Mouse (Mus musculus) bone marrow, adult 2 months (tissue): ENCODE results near the gene Atp2a2. TPM values are rescaled to one million over a fixed set of nuclear protein-coding genes. Genes with fewer than 3 reads are reported as not detected.
"Not testable (repeated sequence)": the region's sequence is repeated elsewhere in the genome, so short reads cannot be mapped to it uniquely, and the experiment has no call there.

ENCODE experiments used
- H3K27ac ChIP-seq: fragments of 200-500 bp; 2 replicates; pipeline ENCODE4 v1.5.1; 2012; ENCODE audit warnings: low read depth, mild to moderate bottlenecking, control low read depth, inconsistent platforms, low read length; ENCODE audit not compliant: control insufficient read depth, poor library complexity, insufficient read depth
- H3K4me1 ChIP-seq: fragments of 200-500 bp; 2 replicates; pipeline ENCODE4 v1.6.1; 2011; ENCODE audit warnings: low read length; ENCODE audit not compliant: control insufficient read depth, insufficient read depth
- H3K4me3 ChIP-seq: fragments of 200-500 bp; replicated peaks from 2 replicates; pipeline ENCODE3; 2011; ENCODE audit warnings: mild to moderate bottlenecking, low read depth, low read length, control low read depth; ENCODE audit not compliant: control insufficient read depth
- CTCF ChIP-seq: fragments of 200-500 bp; IDR thresholded peaks from 2 replicates; pipeline ENCODE4 v1.5.1; 2011; ENCODE audit warnings: low read length, control low read depth; ENCODE audit not compliant: control insufficient read depth, insufficient read depth
- POLR2A ChIP-seq: fragments of 200-500 bp; IDR thresholded peaks from 2 replicates; pipeline ENCODE4 v1.6.1; 2011; ENCODE audit warnings: low read depth, mild to moderate bottlenecking, control low read depth, low read length, borderline replicate concordance; ENCODE audit not compliant: control insufficient read depth
- WGBS: fragments of 180-500 bp; shearing (Covaris S2); methylation state at CpG from one replicate; pipeline ENCODE4 v1.1.7; 2018; 5-methylcytosine and 5-hydroxymethylcytosine counted together
- polyA plus RNA-seq: library from polyadenylated mRNA; stranded (reverse); fragments of >200 nt; gene quantifications from 2 replicates; pipeline ENCODE4 v1.2.4, GENCODE M21; 2011; ENCODE audit warnings: low replicate concordance; ENCODE audit not compliant: missing spikeins, insufficient read depth, insufficient read length

The Atp2a2 gene
- polyA plus RNA-seq, 1 experiment: 35.8 TPM

DNA sequence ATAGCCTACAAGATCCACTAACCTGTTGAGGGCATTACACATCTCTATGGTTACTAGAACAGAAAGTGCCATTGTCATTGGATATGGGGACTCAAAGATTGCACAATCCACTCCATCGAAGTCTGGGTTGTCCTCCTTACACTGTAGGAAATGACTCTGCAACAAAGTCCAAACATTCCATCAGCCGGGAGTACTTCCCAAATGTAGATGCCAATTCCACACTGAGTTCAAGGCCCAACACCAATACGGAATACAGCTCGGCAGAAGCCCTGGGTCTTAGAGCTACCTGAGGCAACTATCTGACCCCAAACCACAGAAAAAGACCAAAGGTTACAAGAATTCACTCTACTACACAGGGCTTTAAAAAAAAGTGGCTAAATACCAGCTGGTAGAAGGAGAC, 44.0 kb downstream of the Atp2a2 start:
- Histone ChIP-seq H3K27ac (no peak overlapping the region), H3K4me1 (no peaks in the 10 kb centered on the region; the same call in 1 of the 2 replicates), H3K4me3 (peak overlapping the region; percentile 18)
- WGBS: 71% methylated on average over 4 of the region's 4 CpGs
- TF ChIP-seq CTCF (no peak), POLR2A (no peak)

DNA sequence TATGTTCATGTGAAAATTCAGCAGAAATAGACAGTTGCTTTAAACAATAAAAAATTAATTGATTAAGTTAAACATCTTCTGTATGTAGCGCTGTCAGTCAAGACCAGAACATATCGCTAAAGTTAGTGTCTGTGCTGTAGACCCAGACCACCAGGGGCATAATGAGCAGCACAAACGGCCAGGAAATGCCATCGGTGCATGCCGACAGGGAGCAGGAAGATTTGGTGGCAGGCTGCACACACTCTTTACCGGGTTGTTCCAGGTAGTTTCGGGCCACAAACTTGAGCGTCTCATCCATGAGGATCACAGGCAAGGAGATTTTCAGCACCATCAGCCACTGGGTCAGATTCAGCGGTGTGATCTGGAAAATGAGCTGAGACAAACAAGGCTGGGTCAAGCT, 45.0 kb downstream of the Atp2a2 start:
- WGBS: 90% methylated on average over 9 of the region's 9 CpGs
- not testable (repeated sequence) for H3K27ac ChIP-seq, H3K4me3 ChIP-seq, H3K4me1 ChIP-seq

DNA sequence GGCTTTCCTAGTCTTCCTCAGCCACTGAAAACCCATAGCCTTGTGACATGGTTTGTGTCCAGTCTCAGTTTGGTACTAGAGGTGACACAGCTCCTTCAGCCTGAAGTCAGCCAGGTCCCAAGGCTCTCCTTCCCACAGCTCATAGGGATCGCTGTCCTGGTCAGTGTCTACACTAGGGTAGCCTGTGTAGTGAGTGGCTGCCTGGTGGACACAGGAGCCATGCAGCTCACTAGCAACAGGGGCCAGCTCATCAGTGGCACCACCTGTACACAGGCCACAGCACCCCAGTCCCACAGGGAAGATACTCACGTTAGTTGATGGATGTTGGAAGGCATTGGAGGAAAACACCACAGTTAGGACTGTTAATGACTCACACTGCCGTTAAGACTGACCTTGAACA, 46.4 kb downstream of the Atp2a2 start:
- Histone ChIP-seq H3K27ac (no peak overlapping the region), H3K4me1 (no peaks in the 10 kb centered on the region; the same call in 1 of the 2 replicates), H3K4me3 (no peak overlapping the region)
- no peak for TF ChIP-seq POLR2A
- no peak for TF ChIP-seq CTCF
- WGBS: 93% methylated on average over 3 of the region's 3 CpGs

DNA sequence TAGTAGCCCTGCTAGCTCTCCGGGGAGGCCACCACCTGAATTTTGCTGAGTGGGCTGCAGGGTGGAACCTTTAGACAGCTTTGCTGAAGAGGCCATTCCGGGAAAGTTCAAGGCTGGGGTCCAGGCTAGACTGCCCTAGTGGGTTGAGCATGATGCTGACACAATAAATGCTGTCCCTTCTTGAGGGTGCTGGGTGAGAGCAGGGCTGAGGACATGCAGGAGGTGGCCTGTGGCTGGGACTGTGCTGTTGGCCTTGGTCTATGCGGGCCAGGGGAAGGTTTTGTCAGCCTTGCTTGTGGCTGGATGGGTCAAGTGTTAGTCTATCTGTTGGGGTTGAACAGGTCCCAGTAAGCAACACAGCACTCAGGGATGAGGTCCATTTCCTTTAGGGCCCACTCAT, 47.1 kb downstream of the Atp2a2 start:
- peak overlapping the region; percentile 64; the same call in 1 of the 2 replicates for H3K27ac ChIP-seq
- H3K4me1 ChIP-seq: no peaks in the 10 kb centered on the region; the same call in 1 of the 2 replicates
- H3K4me3 ChIP-seq: no peak overlapping the region
- no peak for TF ChIP-seq POLR2A
- no peak for TF ChIP-seq CTCF
- 95% methylated on average over 3 of the region's 3 CpGs for WGBS

DNA sequence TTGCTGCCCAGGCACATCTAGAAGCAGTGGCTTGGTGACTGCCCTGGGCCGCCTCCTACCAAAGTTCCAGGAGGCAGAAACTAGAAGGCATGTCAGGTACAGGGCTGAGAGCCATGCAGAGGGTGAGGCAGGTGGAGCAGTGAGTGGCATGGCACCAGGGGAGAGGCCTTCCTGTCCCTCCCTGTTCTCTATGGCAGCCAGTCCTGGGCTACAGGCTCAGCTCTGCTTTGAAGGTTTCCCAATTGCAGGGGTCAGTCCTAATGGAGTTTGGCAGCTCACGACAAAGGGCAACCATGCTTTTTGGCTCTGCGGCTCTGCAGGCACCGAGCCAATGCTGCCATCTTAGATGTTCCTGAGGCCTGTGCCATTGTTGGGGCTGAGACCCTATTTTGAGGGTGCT, 47.6 kb downstream of the Atp2a2 start:
- 91% methylated on average over 4 of the region's 4 CpGs for WGBS
- TF ChIP-seq CTCF (no peak), POLR2A (no peak)
- Histone ChIP-seq H3K4me3 (peak overlapping the region; percentile 12), H3K27ac (peak overlapping the region; percentile 64), H3K4me1 (no peaks in the 10 kb centered on the region; the same call in 1 of the 2 replicates)

DNA sequence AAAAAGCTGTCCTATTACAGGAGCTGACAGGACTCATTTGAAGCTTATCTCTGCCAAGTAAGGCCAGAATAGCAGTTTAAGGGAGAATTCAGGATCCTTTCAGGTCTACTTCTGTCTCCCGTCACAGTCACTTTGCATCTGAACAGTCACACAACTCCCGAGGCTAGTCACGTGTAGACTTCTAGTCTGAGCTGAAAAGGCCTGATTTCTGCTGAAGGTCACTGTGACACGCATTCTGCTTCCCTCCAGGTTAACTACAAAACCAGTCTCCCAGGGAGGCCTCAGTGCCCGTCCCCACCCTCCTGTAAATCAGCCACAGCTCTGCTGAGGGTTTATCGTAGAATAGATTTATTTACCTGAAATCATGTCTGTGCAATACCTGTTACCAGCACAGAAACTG, 48.8 kb downstream of the Atp2a2 start:
- Histone ChIP-seq H3K4me1 (no peaks in the 10 kb centered on the region; the same call in 1 of the 2 replicates), H3K27ac (no peak overlapping the region), H3K4me3 (no peak overlapping the region)
- no peak for TF ChIP-seq CTCF
- 89% methylated on average over 6 of the region's 6 CpGs for WGBS

DNA sequence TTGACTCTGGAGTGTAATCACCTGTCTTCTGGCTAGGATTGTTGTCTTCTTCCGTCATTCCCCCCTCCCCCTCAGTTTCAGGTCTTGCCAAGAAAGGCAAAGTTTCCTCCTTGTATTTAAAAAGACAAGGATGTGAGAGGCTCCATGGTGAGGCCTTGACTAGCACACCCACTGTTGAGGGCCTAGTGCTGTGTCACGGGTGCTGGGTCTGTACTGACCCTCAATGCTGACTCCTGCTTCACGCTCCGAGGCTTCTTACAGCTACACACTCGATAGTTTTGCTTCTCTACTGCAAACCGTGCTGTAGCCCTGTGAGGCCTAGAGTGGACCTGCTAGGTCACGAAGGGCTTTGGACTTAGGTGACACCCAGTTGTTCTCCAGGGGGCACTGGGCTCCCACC, 49.8 kb downstream of the Atp2a2 start:
- WGBS: 84% methylated on average over 7 of the region's 7 CpGs
- TF ChIP-seq CTCF: no peak
- no peak for TF ChIP-seq POLR2A
- H3K27ac ChIP-seq: no peak overlapping the region
- H3K4me3 ChIP-seq: no peak overlapping the region
- no peaks in the 10 kb centered on the region; the same call in 1 of the 2 replicates for H3K4me1 ChIP-seq

DNA sequence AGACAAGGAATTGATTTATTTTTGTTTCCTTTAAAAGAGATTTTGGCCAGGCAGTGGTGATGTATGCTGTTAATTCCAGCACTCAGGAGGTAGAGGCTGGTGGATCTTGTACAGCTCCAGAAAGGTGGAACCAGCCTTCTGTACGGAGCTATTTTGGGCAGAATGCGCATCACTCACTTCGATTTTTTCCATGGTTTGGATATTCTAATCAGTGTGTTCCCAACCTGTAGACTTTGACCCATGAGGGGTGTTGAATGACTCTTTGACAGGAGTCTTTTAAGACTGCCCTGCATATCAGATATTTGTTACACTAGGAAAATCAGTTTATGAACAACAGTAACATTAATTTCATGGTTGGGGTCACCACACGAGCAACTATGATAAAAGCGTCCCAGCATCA, 50.7 kb downstream of the Atp2a2 start:
- no peaks in the 10 kb centered on the region; the same call in 1 of the 2 replicates for H3K4me1 ChIP-seq
- H3K4me3 ChIP-seq: no peak overlapping the region
- no peak overlapping the region for H3K27ac ChIP-seq
- TF ChIP-seq POLR2A (no peak), CTCF (no peak)
- 86% methylated on average over 5 of the region's 5 CpGs for WGBS

DNA sequence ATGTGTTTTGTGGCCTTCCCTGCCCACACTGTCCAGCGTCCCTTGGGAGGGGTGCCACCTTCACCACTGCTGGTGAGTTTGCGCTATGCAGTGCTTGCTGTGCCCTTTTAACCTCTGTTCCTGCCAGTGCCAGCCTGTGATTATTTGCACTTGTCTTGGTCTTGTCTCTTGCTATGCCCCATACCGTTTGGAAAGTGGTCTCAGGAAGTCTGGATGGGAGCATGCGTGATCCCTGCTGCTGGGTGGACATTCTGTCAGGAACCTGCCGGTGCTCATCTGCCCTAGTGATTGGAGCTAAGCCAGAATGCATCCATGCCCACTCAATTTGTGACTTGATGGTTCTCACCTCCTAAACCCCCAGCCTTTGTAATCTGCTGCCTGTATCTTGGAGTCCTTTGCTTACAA, 51.1 kb downstream of the Atp2a2 start:
- Histone ChIP-seq H3K4me3 (no peak overlapping the region), H3K4me1 (no peaks in the 10 kb centered on the region; the same call in 1 of the 2 replicates), H3K27ac (no peak overlapping the region)
- TF ChIP-seq POLR2A (no peak), CTCF (no peak)
- WGBS: 76% methylated on average over 5 of the region's 5 CpGs

DNA sequence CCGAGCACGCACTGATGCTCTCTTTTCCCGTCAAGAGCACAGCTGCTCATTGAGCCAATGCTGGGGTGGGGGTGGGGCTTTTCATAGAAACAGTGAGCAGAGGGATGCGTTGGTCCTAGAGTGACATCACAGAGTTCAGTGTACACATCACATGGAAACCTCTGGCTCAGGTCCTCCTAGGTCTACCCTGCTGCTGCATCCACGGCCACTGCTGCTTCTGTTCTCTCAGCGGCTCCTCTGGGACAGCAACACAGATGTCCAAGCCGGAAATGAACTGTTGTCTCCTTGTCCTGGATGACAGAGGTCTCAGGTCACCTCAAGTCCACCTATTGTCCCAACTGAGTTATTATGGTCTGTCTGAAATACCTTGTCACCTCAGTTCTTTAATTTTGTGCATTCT, 52.1 kb downstream of the Atp2a2 start:
- H3K4me3 ChIP-seq: no peak overlapping the region
- TF ChIP-seq POLR2A (no peak), CTCF (no peak)
- H3K27ac ChIP-seq: no peak overlapping the region
- H3K4me1 ChIP-seq: no peaks in the 10 kb centered on the region; the same call in 1 of the 2 replicates
- 86% methylated on average over 7 of the region's 7 CpGs for WGBS
